Mouse (Mus musculus) liver, postnatal 0 days (tissue): Measurements from ENCODE around the gene Tepp.

Experiments
- CTCF ChIP-seq: sonication (generic); IDR thresholded peaks from 2 replicates; pipeline ENCODE4 v1.5.1; 2016; ENCODE audit warnings: antibody characterized with exemption, low read depth
- EP300 ChIP-seq: IDR thresholded peaks from 2 replicates; pipeline ENCODE4 v1.6.1; 2016; ENCODE audit warnings: antibody characterized with exemption, low read depth, mild to moderate bottlenecking

GRCm38 (mm10) chr8:95373389-95374002 is 63.1 kb downstream of the Tepp start:
- TF ChIP-seq CTCF (no peak), EP300 (no peak)
